Mouse (Mus musculus): ENCODE results near the gene Fcgr1.
"Not testable (repeated sequence)": the region's sequence is repeated elsewhere in the genome, so short reads cannot be mapped to it uniquely, and the experiment has no call there.

Fcgr1 gene

GRCm38 (mm10) chr3:96269511-96270474 is 24.0 kb downstream of the Fcgr1 start, which contains the start of gene Hist2h2bb:
TSS of gene Hist2h2bb (plus strand) at chr3:96269752.
- peak; percentile 90 for DNase-seq (ENCODE audit: low spot score)

- not testable (repeated sequence) for DNase-seq (ENCODE audit: low spot score)
These were observed 24.9 kb downstream of the Fcgr1 start for GRCm38 (mm10) chr3:96268776-96269378.

- DNase-seq (ENCODE audit: low spot score) = peak; percentile 80
These were observed 25.6 kb downstream of the Fcgr1 start, which contains the start of gene Hist2h3b for GRCm38 (mm10) chr3:96268051-96268775. TSS of gene Hist2h3b (plus strand) at chr3:96268654.

GRCm38 (mm10) chr3:96267541-96267940 is 26.2 kb downstream of the Fcgr1 start:
- no peak for DNase-seq (ENCODE audit: low spot score)

GRCm38 (mm10) chr3:96266132-96266710 is 27.5 kb downstream of the Fcgr1 start:
- no peak for DNase-seq (ENCODE audit: low spot score)

GRCm38 (mm10) chr3:96264404-96264949 is 29.3 kb downstream of the Fcgr1 start:
- DNase-seq (ENCODE audit: low spot score) = no peak

GRCm38 (mm10) chr3:96263558-96264403 is 30.0 kb downstream of the Fcgr1 start:
- DNase-seq (ENCODE audit: low spot score) = peak; percentile 62

GRCm38 (mm10) chr3:96262979-96263550 is 30.7 kb downstream of the Fcgr1 start, which contains the start of gene Hist2h4:
TSS of gene Hist2h4 (minus strand) at chr3:96263311.
- DNase-seq (ENCODE audit: low spot score) = peak; percentile 96

- peak; percentile 89 for DNase-seq (ENCODE audit: low spot score)
These were observed 31.4 kb downstream of the Fcgr1 start for GRCm38 (mm10) chr3:96262216-96262875.

GRCm38 (mm10) chr3:96261623-96262022 is 32.1 kb downstream of the Fcgr1 start:
- DNase-seq (ENCODE audit: low spot score) = no peak

- no peak for DNase-seq (ENCODE audit: low spot score)
These were observed 33.5 kb downstream of the Fcgr1 start for GRCm38 (mm10) chr3:96260220-96260619.

GRCm38 (mm10) chr3:96257190-96257589 is 36.6 kb downstream of the Fcgr1 start:
- DNase-seq (ENCODE audit: low spot score) = no peak

GRCm38 (mm10) chr3:96255926-96256593 is 37.7 kb downstream of the Fcgr1 start:
- no peak for DNase-seq (ENCODE audit: low spot score)

- peak; percentile 70 for DNase-seq (ENCODE audit: low spot score)
These were observed 39.0 kb downstream of the Fcgr1 start for GRCm38 (mm10) chr3:96254683-96255355.

GRCm38 (mm10) chr3:96251787-96252186 is 42.0 kb downstream of the Fcgr1 start:
- no peak for DNase-seq (ENCODE audit: low spot score)

- DNase-seq (ENCODE audit: low spot score) = no peak
These were observed 42.9 kb downstream of the Fcgr1 start for GRCm38 (mm10) chr3:96250890-96251289.

GRCm38 (mm10) chr3:96249034-96249345 is 44.8 kb downstream of the Fcgr1 start:
- no peak for DNase-seq (ENCODE audit: low spot score)

- DNase-seq (ENCODE audit: low spot score) = no peak
These were observed 45.4 kb downstream of the Fcgr1 start for GRCm38 (mm10) chr3:96248141-96249033.

Data from urinary bladder, postnatal 14 days (tissue).